Mouse (Mus musculus) kidney, embryonic 15.5 days (tissue): Measurements from ENCODE around the gene Flad1. TPM values are rescaled to one million over a fixed set of nuclear protein-coding genes. Genes with fewer than 3 reads are reported as not detected.

Experiments
- ATAC-seq: fragments of 200-750 bp; cut with Nextera tagmentation; replicated peaks from 2 replicates; pipeline ENCODE4 v1.8.0; 2017; ENCODE audit warnings: moderate TSS enrichment; ENCODE audit not compliant: low FRiP score
- H3K27ac ChIP-seq: fragments of 300-500 bp; sonication (generic); 2 replicates; pipeline ENCODE4 v1.5.1; 2015; ENCODE audit warnings: mild to moderate bottlenecking, inconsistent platforms
- H3K27me3 ChIP-seq: fragments of 300-500 bp; sonication (generic); 2 replicates; pipeline ENCODE4 v1.6.1; 2015; ENCODE audit warnings: inconsistent platforms
- H3K36me3 ChIP-seq: fragments of 300-500 bp; sonication (generic); 2 replicates; pipeline ENCODE4 v1.6.1; 2015; ENCODE audit warnings: inconsistent platforms
- H3K4me1 ChIP-seq: fragments of 300-500 bp; sonication (generic); 2 replicates; pipeline ENCODE4 v1.6.1; 2015; ENCODE audit warnings: inconsistent platforms
- H3K4me2 ChIP-seq: fragments of 300-500 bp; sonication (generic); 2 replicates; pipeline ENCODE4 v1.6.1; 2015; ENCODE audit warnings: moderate library complexity, mild to moderate bottlenecking, inconsistent platforms
- H3K4me3 ChIP-seq: fragments of 300-500 bp; sonication (generic); replicated peaks from 2 replicates; pipeline ENCODE4 v1.5.1; 2015; ENCODE audit warnings: mild to moderate bottlenecking, inconsistent platforms
- H3K9ac ChIP-seq: fragments of 300-500 bp; sonication (generic); 2 replicates; pipeline ENCODE4 v1.6.1; 2015; ENCODE audit warnings: mild to moderate bottlenecking, inconsistent platforms
- H3K9me3 ChIP-seq: fragments of 300-500 bp; sonication (generic); replicated peaks from 2 replicates; pipeline ENCODE4 v1.6.1; 2016; ENCODE audit warnings: inconsistent platforms
- WGBS: fragments of 180-500 bp; shearing (Covaris S2); methylation state at CpG from one replicate; pipeline ENCODE4 v1.1.7; 2015; ENCODE audit warnings: mixed read lengths; 5-methylcytosine and 5-hydroxymethylcytosine counted together
- polyA plus RNA-seq: library from polyadenylated mRNA; unstranded; fragments of >200 nt; fragmentation: Nextera tagmentation; extraction: Ambion mirVana; gene quantifications from 2 replicates; pipeline ENCODE4 v1.2.1, GENCODE M21; 2015

Flad1 gene
- polyA plus RNA-seq, 1 experiment from 2014 or later, result 31.4 TPM

DNA sequence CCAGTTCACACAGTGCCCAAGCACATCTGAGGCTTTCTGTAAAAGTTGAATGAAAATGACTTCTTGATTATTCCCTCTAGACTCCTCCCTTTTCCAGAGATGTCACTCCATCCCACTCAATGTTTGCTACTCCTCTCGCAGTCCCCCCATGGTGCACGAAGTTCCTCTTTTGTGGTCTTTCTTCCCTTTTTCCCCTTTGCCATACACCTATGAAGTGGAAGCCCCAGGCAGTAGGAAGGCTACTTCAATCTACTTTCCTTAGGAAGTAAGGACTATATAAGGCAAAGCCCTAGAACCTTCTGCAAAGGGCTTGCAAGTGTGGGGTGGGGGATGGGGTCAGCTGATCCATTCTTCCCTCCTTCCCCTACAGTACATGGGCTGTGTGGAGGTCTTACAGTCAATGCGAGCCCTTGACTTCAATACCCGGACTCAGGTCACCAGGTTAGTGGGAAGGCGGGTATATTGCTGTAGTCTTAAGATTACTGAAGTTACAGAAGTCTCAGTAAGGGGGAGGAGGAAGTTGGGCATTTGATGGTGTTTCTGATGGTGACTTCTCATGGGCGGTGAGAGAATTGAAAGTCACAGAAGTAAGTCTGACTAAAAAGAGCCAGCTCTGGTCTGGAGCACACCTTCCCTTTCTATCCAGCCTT, 11.0 kb upstream of the Flad1 start:
- Histone ChIP-seq H3K27me3 (no peaks in the 10 kb centered on the region), H3K27ac (0 out of 2 replicates have a peak overlapping the region, but pooled peaks have one; percentile 100), H3K4me3 (peak overlapping the region; percentile 71), H3K4me1 (peaks cover 60% of the 10 kb centered on the region), H3K9me3 (no peaks in the 10 kb centered on the region), H3K36me3 (peaks cover 42% of the 10 kb centered on the region), H3K4me2 (peak overlapping the region; percentile 89), H3K9ac (peak overlapping the region; percentile 64; the same call in 1 of the 2 replicates)
- WGBS, result 53% methylated on average over 6 of the region's 6 CpGs
- ATAC-seq, result no peak

DNA sequence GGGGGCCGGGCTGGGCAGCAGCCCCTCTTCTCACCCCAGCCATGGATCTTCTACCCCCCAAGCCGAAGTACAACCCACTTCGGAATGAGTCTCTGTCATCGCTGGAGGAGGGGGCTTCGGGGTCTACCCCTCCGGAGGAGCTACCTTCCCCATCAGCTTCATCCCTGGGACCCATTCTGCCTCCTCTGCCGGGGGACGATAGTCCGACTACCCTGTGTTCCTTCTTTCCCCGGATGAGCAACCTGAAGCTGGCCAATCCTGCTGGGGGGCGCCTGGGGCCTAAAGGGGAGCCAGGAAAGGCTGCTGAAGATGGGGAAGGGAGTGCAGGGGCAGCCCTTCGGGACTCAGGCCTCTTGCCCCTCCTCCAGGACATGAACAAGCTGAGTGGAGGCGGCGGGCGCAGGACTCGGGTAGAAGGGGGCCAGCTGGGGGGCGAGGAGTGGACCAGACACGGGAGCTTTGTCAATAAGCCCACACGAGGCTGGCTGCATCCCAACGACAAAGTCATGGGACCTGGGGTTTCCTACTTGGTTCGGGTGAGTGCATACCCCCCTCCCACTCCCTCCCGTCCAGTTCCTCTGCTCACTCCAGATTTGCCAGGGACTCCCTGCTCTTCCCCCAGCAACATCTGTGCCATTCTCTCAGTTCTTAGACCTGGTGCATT, 10.3 kb upstream of the Flad1 start:
- WGBS, result 2% methylated on average over 22 of the region's 22 CpGs
- peak overlapping the region; percentile 64 for H3K9ac ChIP-seq
- H3K4me1 ChIP-seq, result peaks cover 63% of the 10 kb centered on the region

DNA sequence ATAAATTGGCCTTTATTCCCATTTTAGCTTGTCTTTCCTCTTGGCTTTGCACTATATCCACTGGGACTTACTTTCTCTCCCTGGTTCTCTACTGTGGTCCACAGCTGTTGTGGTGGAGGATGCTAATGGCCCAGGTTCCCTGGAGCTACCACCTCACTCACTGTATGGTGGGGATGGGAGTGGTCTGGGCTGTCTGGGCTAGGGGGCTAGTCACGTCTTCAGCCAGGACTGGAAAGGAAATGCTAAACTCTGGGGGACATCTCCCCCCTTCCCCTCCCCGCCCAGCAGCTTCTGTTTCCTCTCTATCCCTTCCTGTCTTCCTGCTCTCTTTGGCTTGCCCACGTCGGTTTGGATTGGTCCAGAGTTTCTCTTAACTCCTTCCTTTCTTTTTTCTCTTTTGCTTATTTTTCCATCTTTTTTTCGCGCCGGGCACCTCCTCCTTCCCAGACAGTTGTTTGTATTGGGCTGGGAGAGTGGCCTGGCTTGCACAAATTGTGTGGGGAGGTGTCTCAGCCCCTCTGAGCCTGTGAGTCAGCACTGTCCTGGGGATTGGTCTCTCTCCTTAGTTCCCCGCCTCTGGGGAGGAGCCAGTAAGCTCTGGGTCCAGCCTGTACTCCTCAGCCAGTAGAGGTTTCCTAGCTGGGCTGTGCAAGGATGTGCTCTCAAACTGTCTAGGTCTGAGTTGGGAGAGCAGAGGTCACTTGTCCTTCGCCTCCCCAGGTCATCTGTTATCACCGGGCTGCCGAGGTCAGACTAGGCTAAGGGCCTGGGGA, 9.5 kb upstream of the Flad1 start:
- under 1% methylated on average over 11 of the region's 11 CpGs for WGBS
- H3K9me3 ChIP-seq, result no peaks in the 10 kb centered on the region
- H3K4me1 ChIP-seq, result peaks cover 71% of the 10 kb centered on the region
- H3K4me2 ChIP-seq, result peak overlapping the region; percentile 89
- peak overlapping the region; percentile 71 for H3K4me3 ChIP-seq
- peak overlapping the region; percentile 64 for H3K9ac ChIP-seq
- H3K27ac ChIP-seq, result peak overlapping the region; percentile 100
- peaks cover 30% of the 10 kb centered on the region for H3K36me3 ChIP-seq
- ATAC-seq, result peak; percentile 78
- no peaks in the 10 kb centered on the region for H3K27me3 ChIP-seq

More for the DNA sequence above, 10.3 kb upstream of the Flad1 start:
- Histone ChIP-seq H3K27me3 (no peaks in the 10 kb centered on the region), H3K4me3 (peak overlapping the region; percentile 71), H3K27ac (peak overlapping the region; percentile 100), H3K36me3 (peaks cover 34% of the 10 kb centered on the region), H3K9me3 (no peaks in the 10 kb centered on the region), H3K4me2 (peak overlapping the region; percentile 89)
- no peak for ATAC-seq

DNA sequence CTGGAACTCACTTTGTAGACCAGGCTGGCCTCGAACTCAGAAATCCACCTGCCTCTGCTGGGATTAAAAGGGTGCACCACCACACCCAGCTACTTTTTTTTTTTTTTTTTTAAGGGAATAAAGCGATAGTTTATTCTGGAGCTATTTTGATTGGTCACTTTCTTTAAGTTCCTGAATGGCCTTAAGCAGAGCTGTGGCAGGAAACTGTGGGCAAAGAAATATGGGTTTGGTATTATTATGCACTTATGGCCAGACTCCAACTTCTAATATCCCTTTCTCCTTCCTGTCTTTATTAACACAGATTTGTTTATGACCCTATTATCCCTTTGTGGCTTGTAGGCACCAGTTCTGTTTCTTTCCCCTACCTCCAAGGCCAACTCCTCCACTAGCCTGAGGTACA, 8.8 kb upstream of the Flad1 start:
- 0 out of 2 replicates have a peak overlapping the region, but pooled peaks have one; percentile 64 for H3K9ac ChIP-seq
- H3K4me1 ChIP-seq, result peaks cover 72% of the 10 kb centered on the region
- peak overlapping the region; percentile 71 for H3K4me3 ChIP-seq
- no peaks in the 10 kb centered on the region for H3K9me3 ChIP-seq
- peak overlapping the region; percentile 89 for H3K4me2 ChIP-seq
- ATAC-seq, result no peak
- WGBS, result 44% methylated on average over 2 of the region's 2 CpGs
- H3K36me3 ChIP-seq, result peaks cover 30% of the 10 kb centered on the region
- no peaks in the 10 kb centered on the region for H3K27me3 ChIP-seq
- peak overlapping the region; percentile 100 for H3K27ac ChIP-seq

- WGBS, result 9% methylated on average over 3 of the region's 3 CpGs
- peaks cover 30% of the 10 kb centered on the region for H3K36me3 ChIP-seq
- H3K4me2 ChIP-seq, result peak overlapping the region; percentile 89
- peak overlapping the region; percentile 100 for H3K27ac ChIP-seq
- no peak for ATAC-seq
- H3K4me3 ChIP-seq, result peak overlapping the region; percentile 71
- no peaks in the 10 kb centered on the region for H3K27me3 ChIP-seq
- H3K9me3 ChIP-seq, result no peaks in the 10 kb centered on the region
- peak overlapping the region; percentile 60 for H3K9ac ChIP-seq
- peaks cover 68% of the 10 kb centered on the region for H3K4me1 ChIP-seq
These were observed 8.3 kb upstream of the Flad1 start for GRCm38 (mm10) chr3:89419981-89420380.

- Histone ChIP-seq H3K4me3 (peak overlapping the region; percentile 71), H3K27me3 (no peaks in the 10 kb centered on the region), H3K4me2 (peak overlapping the region; percentile 89), H3K9ac (peak overlapping the region; percentile 60), H3K27ac (peak overlapping the region; percentile 100), H3K9me3 (no peaks in the 10 kb centered on the region), H3K4me1 (peaks cover 64% of the 10 kb centered on the region), H3K36me3 (peaks cover 30% of the 10 kb centered on the region)
- no peak for ATAC-seq
- WGBS, result 1% methylated on average over 9 of the region's 9 CpGs
These were observed 7.9 kb upstream of the Flad1 start for GRCm38 (mm10) chr3:89419571-89419970.

DNA sequence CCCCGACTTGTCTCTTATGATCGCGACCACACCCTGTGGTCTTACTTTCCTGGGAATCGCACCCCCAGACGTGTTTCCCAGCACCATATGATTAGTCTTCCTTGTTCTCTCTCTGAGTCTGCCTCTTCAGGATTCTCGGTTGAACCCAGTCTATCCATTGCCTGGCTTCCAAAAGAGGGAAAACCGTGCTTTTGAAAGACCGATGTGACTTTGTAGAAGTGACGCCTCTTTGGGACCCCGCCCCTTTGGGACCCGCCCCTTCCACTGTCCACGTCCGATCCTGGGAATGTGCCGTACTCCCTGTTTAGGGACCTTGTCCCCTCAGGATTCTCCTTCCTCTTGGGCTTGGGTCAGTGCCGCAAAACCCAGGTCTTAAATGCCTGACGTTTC, 7.2 kb upstream of the Flad1 start:
- peak; percentile 31 for ATAC-seq
- Histone ChIP-seq H3K27me3 (no peaks in the 10 kb centered on the region), H3K27ac (peak overlapping the region; percentile 100), H3K4me1 (peaks cover 57% of the 10 kb centered on the region), H3K9me3 (no peaks in the 10 kb centered on the region), H3K9ac (peak overlapping the region; percentile 60), H3K36me3 (peaks cover 30% of the 10 kb centered on the region), H3K4me3 (peak overlapping the region; percentile 71), H3K4me2 (peak overlapping the region; percentile 89)
- under 1% methylated on average over 16 of the region's 16 CpGs for WGBS

DNA sequence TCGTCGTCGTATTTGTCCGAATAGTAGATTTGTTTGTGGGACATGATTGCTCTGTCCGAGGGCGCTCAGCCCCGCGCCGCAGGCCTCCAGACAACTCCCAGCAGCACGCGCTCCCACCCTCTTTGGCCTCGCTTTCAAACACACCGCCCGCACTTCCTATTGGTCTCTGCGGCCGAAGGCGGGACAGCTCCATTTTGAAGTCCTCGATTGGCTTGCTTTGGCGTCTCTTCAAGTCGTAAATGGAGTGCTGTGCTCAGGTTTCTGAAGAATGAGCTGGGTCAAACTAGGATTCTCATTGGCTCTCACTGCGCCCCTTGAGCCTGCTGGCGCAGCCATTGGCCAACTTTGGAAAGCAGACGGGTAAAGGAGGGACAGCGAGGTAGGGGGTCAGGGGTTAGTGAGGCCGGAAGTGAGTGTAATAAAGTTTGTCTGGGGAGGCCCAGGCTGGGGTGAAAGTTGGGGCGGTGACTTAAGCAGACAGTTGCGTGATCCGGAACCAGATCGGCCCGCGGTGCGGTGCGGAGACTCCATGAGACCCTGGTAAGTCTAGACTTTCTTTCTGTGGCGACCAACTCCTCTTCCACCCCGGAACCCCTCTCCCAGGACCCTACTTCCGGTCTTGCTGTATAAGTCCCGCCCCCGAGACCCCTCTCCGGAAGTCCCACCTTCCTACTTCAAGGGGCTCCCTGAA, 6.6 kb upstream of the Flad1 start, which contains the start of the genes Cks1b and Shc1:
TSS of gene Cks1b (minus strand) at position 214 of the 691 bp plus-strand sequence.
TSS of gene Shc1 (plus strand) at position 274 of the 691 bp plus-strand sequence.
- peak; percentile 93 for ATAC-seq
- H3K36me3 ChIP-seq, result peaks cover 32% of the 10 kb centered on the region
- H3K4me3 ChIP-seq, result peak within 1 kb of the TSS; percentile 71
- peak within 1 kb of the TSS; percentile 100 for H3K27ac ChIP-seq
- H3K27me3 ChIP-seq, result no peaks in the 10 kb centered on the region
- peak within 1 kb of the TSS; percentile 60 for H3K9ac ChIP-seq
- WGBS, result under 1% methylated on average over 39 of the region's 39 CpGs
- no peaks in the 10 kb centered on the region for H3K9me3 ChIP-seq
- H3K4me2 ChIP-seq, result peak within 1 kb of the TSS; percentile 89
- peaks cover 52% of the 10 kb centered on the region for H3K4me1 ChIP-seq

GRCm38 (mm10) chr3:89417840-89418169, 6.1 kb upstream of the Flad1 start:
- H3K4me2 ChIP-seq, result peak overlapping the region; percentile 89
- H3K36me3 ChIP-seq, result peaks cover 36% of the 10 kb centered on the region
- peaks cover 47% of the 10 kb centered on the region for H3K4me1 ChIP-seq
- peak overlapping the region; percentile 54 for H3K9ac ChIP-seq
- peak; percentile 26 for ATAC-seq
- peak overlapping the region; percentile 100 for H3K27ac ChIP-seq
- H3K27me3 ChIP-seq, result no peaks in the 10 kb centered on the region
- H3K4me3 ChIP-seq, result peak overlapping the region; percentile 71
- H3K9me3 ChIP-seq, result no peaks in the 10 kb centered on the region
- 1% methylated on average over 20 of the region's 20 CpGs for WGBS

DNA sequence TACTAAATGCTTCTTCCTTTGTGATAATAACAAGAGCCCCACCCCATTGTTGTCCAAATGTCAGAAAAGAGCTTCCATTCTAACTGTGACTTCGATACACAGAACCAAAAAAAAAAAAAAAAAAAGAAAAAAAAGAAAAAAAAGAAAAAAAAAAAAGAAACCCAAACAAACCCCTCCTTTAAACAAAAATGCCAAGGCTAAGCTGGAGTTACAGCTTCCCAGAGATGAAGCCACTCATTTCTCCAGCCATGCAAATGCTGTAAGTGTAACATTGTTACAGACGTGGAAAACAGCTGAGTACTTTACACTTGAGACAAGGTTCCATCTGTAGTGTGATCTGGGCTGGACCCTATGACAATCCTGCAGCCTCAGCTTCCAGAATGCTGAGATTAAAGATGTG, 5.5 kb upstream of the Flad1 start:
- Histone ChIP-seq H3K27ac (peak overlapping the region; percentile 100), H3K36me3 (peaks cover 36% of the 10 kb centered on the region), H3K27me3 (no peaks in the 10 kb centered on the region), H3K9me3 (no peaks in the 10 kb centered on the region), H3K4me1 (peaks cover 42% of the 10 kb centered on the region), H3K4me2 (peak overlapping the region; percentile 89), H3K9ac (peak overlapping the region; percentile 54), H3K4me3 (peak overlapping the region; percentile 71)
- no peak for ATAC-seq
- WGBS, result 13% methylated on average over 2 of the region's 2 CpGs

DNA sequence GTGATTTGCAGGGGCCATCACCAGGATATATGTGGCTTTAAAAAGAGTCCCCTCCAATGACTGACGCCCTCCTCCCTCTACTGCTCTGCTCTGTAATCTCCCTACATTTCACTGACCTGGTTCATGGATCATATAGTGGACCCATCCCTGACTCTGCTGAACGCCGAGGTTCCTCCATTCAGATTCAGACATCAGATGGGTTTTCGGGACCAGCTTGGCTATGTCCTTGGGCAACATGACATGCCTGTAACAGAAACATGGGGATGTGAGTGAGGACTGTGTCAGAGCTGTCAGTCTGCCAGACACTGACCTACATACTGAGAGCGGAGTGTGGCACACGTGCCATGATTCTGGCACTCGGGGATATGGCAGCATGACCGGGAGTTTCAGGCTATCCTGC, 4.5 kb upstream of the Flad1 start:
- ATAC-seq, result no peak
- WGBS, result 93% methylated on average over 8 of the region's 8 CpGs
- no peaks in the 10 kb centered on the region for H3K9me3 ChIP-seq
- no peaks in the 10 kb centered on the region for H3K27me3 ChIP-seq
- H3K4me2 ChIP-seq, result no peak overlapping the region; the same call in 1 of the 2 replicates
- peaks cover 36% of the 10 kb centered on the region for H3K36me3 ChIP-seq
- H3K4me3 ChIP-seq, result no peak overlapping the region; the same call in 1 of the 2 replicates
- H3K27ac ChIP-seq, result no peak overlapping the region
- no peak overlapping the region for H3K9ac ChIP-seq
- H3K4me1 ChIP-seq, result peaks cover 35% of the 10 kb centered on the region
